ENCODE assay signal across 30 mouse cellular contexts in genomic region chr16:43448141-43448981, GRCm38 (mm10).
A peak's percentile ranks its signal among the peaks of the same experiment; 100 is the strongest.
DNase-seq lines count a peak whose midpoint lies in the region; ATAC-seq and TF ChIP-seq lines count a peak whose summit lies in the region.
"Had no signal": no experiment of that assay in that cellular context is flagged by ENCODE, and none has a peak within 500 bp of the region (broad histone marks: within the 10 kb centered on the region; RNA-seq: fewer than 3 reads in every experiment).

No protein-coding gene starts in this region.

- TF ChIP-seq RAD21 in MEL (IDR thresholded peaks at IDR 0.05; ENCODE audit: low read depth, low read length): no peak

- no peaks in the 10 kb centered on the region for H3K27me3 ChIP-seq in liver, embryonic 16.5 days (ENCODE audit: control insufficient read depth, insufficient read depth, low read depth, low read length)
- peaks cover 3 to 4% of the 10 kb centered on the region in 2 experiments; a peak in 3 of 4 replicates for H3K27me3 ChIP-seq in MEL (ENCODE audit: control insufficient read depth in 1 of 2, insufficient read depth in 2 of 2, low read length in 2 of 2)
- H3K27me3 ChIP-seq: heart, embryonic 15.5 days; hindbrain, embryonic 12.5 days; intestine, embryonic 15.5 days; megakaryocyte, embryonic 14.5 days; neural tube, embryonic 12.5 days had no signal

- no peaks in the 10 kb centered on the region for H3K36me3 ChIP-seq in liver, embryonic 16.5 days (ENCODE audit: control insufficient read depth, insufficient read depth)
- H3K36me3 ChIP-seq in MEL (ENCODE audit: control insufficient read depth in 1 of 2, insufficient read depth in 2 of 2, low read length in 2 of 2): no peaks in the 10 kb centered on the region
- H3K36me3 ChIP-seq: heart, embryonic 15.5 days; hindbrain, embryonic 12.5 days; intestine, embryonic 15.5 days; neural tube, embryonic 12.5 days had no signal

- no peak overlapping the region for H3K9ac ChIP-seq in liver, embryonic 16.5 days (ENCODE audit: low read depth, low read length)
- no peak overlapping the region for H3K9ac ChIP-seq in MEL (ENCODE audit: control insufficient read depth, low read depth, low read length, poor library complexity, severe bottlenecking)
- H3K9ac ChIP-seq: forebrain, postnatal 0 days; heart, embryonic 15.5 days; hindbrain, embryonic 12.5 days; intestine, embryonic 15.5 days; neural tube, embryonic 12.5 days had no signal

- TF ChIP-seq POLR2A in MEL (IDR thresholded peaks at IDR 0.05; ENCODE audit: control insufficient read depth in 1 of 2, insufficient read depth in 1 of 2, low read depth in 1 of 2, low read length in 2 of 2, poor library complexity in 1 of 2): no peak

- no peak overlapping the region for H3K4me2 ChIP-seq in liver, embryonic 16.5 days (ENCODE audit: low read depth, low read length)
- H3K4me2 ChIP-seq: heart, embryonic 15.5 days; hindbrain, embryonic 12.5 days; intestine, embryonic 15.5 days; neural tube, embryonic 12.5 days had no signal

- H3K4me3 ChIP-seq in liver, embryonic 16.5 days (ENCODE audit: low read depth, low read length): no peak overlapping the region
- H3K4me3 ChIP-seq in MEL (ENCODE audit: control insufficient read depth in 1 of 2, insufficient read depth in 1 of 2, low read depth in 2 of 2, low read length in 2 of 2): no peak overlapping the region
- H3K4me3 ChIP-seq: erythroblast, embryonic 14.5 days; heart, embryonic 15.5 days; hindbrain, embryonic 12.5 days; intestine, embryonic 15.5 days; megakaryocyte, embryonic 14.5 days; neural tube, embryonic 12.5 days had no signal

- TF ChIP-seq EP300 in MEL (IDR thresholded peaks at IDR 0.05; ENCODE audit: low read depth in 1 of 2, low read length in 2 of 2): no peak

- ATAC-seq in liver, embryonic 16.5 days (ENCODE audit: low read depth): peak; percentile 24; the same call in 1 of the 2 replicates
- peak; percentile 96 for ATAC-seq in common myeloid progenitor, adult 5-6 weeks (replicated peaks; ENCODE audit: low read depth, poor library complexity, severe bottlenecking)
- peak; percentile 90 for ATAC-seq in megakaryocyte progenitor cell, adult 5-6 weeks (replicated peaks; ENCODE audit: poor library complexity)
- ATAC-seq: CD4-positive, CD25-positive, alpha-beta regulatory T cell, adult 4 months; forebrain, postnatal 0 days; hindbrain, postnatal 0 days; intestine, embryonic 15.5 days had no signal

- no peak overlapping the region for H3K27ac ChIP-seq in liver, embryonic 16.5 days (ENCODE audit: low read length)
- H3K27ac ChIP-seq in MEL (ENCODE audit: control insufficient read depth, low read depth, low read length): no peak overlapping the region
- H3K27ac ChIP-seq: heart, embryonic 15.5 days; hindbrain, embryonic 12.5 days; hindbrain, postnatal 0 days; intestine, embryonic 15.5 days; neural tube, embryonic 12.5 days had no signal

- intact Hi-C loops in gastrocnemius, postnatal 36 days (cut with DNase I): no loop called here

- DNase-seq in liver: no peak
- DNase-seq in MEL (ENCODE audit: low read depth, low spot score): peak; percentile 10
- no peak for DNase-seq in urinary bladder, postnatal 14 days (ENCODE audit: low spot score)
- DNase-seq in layer of hippocampus, adult 8-10 months (ENCODE audit: low spot score in 2 of 2): no peak
- no peak for DNase-seq in gastrocnemius, postnatal 36 days
- DNase-seq: adrenal gland, adult 8-10 months; cerebellum, adult 18-20 months; cerebellum, postnatal 10 days; forebrain, postnatal 0 days; gastrocnemius, postnatal 25 days; kidney, adult 9 months; kidney, postnatal 10 days; layer of hippocampus, adult 9-11 months; lung, adult 2 months; lung, postnatal 14 days; midbrain, embryonic 14.5 days; right cerebral cortex, adult 18-20 months; spleen, adult 18-20 months; thymus, postnatal 14 days had no signal

- no peaks in the 10 kb centered on the region for H3K9me3 ChIP-seq in liver, embryonic 16.5 days (replicated peaks; ENCODE audit: control insufficient read depth, low read length)
- H3K9me3 ChIP-seq in MEL (replicated peaks; ENCODE audit: insufficient read depth, low read length): no peaks in the 10 kb centered on the region
- H3K9me3 ChIP-seq: heart, embryonic 15.5 days; hindbrain, embryonic 12.5 days; intestine, embryonic 15.5 days; megakaryocyte, embryonic 14.5 days; neural tube, embryonic 12.5 days had no signal

- TF ChIP-seq CTCF in MEL (IDR thresholded peaks at IDR 0.05 in 2 of 3, conservative IDR thresholded peaks at IDR 0.05 in 1 of 3; ENCODE audit: control insufficient read depth in 1 of 3, insufficient read depth in 1 of 3, low read depth in 2 of 3, low read length in 3 of 3, poor library complexity in 1 of 3, severe bottlenecking in 1 of 3): no peak

- no peaks in the 10 kb centered on the region for H3K79me2 ChIP-seq in MEL (ENCODE audit: control insufficient read depth, insufficient read depth, low read length, poor library complexity)

- WGBS in liver, embryonic 16.5 days (ENCODE audit: insufficient replicate concordance): 26% methylated on average over 5 of the region's 5 CpGs

- no peaks in the 10 kb centered on the region for H3K4me1 ChIP-seq in liver, embryonic 16.5 days (ENCODE audit: control insufficient read depth, low read depth, low read length)
- H3K4me1 ChIP-seq in MEL (ENCODE audit: control insufficient read depth in 1 of 2, insufficient read depth in 2 of 2, low read length in 2 of 2): no peaks in the 10 kb centered on the region
- H3K4me1 ChIP-seq: hindbrain, embryonic 12.5 days; intestine, embryonic 15.5 days; neural tube, embryonic 12.5 days had no signal

TF ChIP-seq in MEL, 35 proteins besides CTCF, POLR2A, EP300 and RAD21:
- TF ChIP-seq JUND (IDR thresholded peaks at IDR 0.05; ENCODE audit: low read depth, low read length) (no peak), RCOR1 (IDR thresholded peaks at IDR 0.05; ENCODE audit: low read depth, low read length) (no peak), SMC3 (IDR thresholded peaks at IDR 0.05; ENCODE audit: low read depth, low read length) (no peak), USF1 (IDR thresholded peaks at IDR 0.05; ENCODE audit: low read depth, low read length) (no peak)

Comparison
In these comparisons a context has a peak if more than half of its experiments do, and no peak if none do; other contexts are left out.
1. ATAC-seq: peak in every context shown above with its lines; median percentile 96 in common myeloid progenitor, adult 5-6 weeks; 90 in megakaryocyte progenitor cell, adult 5-6 weeks; 24 in liver, embryonic 16.5 days.